Mouse (Mus musculus): ENCODE results near the gene Sez6l. TPM values are rescaled to one million over a fixed set of nuclear protein-coding genes. Genes with fewer than 3 reads are reported as not detected.
A peak's percentile ranks its signal among the peaks of the same experiment; 100 is the strongest.

Sez6l gene
- polyA plus RNA-seq, 1 experiment from 2014 or later, result 0.08 TPM

- 83% methylated on average over 4 of the region's 4 CpGs for WGBS
- Histone ChIP-seq H3K4me2 (no peak overlapping the region), H3K4me3 (replicated peaks) (no peak overlapping the region), H3K9me3 (no peaks in the 10 kb centered on the region), H3K27ac (no peak overlapping the region), H3K27me3 (peaks cover 37% of the 10 kb centered on the region), H3K36me3 (no peaks in the 10 kb centered on the region), H3K4me1 (replicated peaks) (peaks cover 20% of the 10 kb centered on the region), H3K9ac (replicated peaks) (no peak overlapping the region)
- ATAC-seq (ENCODE audit: insufficient number of reproducible peaks, insufficient read depth, low FRiP score, low TSS enrichment, low read depth), result no peak
These were observed 19.6 kb downstream of the Sez6l start for GRCm38 (mm10) chr5:112557396-112557795.

GRCm38 (mm10) chr5:112556640-112557039 lies 20.3 kb downstream of the Sez6l start:
- H3K4me3 ChIP-seq (replicated peaks), result no peak overlapping the region
- no peak overlapping the region for H3K27ac ChIP-seq
- H3K4me2 ChIP-seq, result no peak overlapping the region
- no peaks in the 10 kb centered on the region for H3K36me3 ChIP-seq
- ATAC-seq (ENCODE audit: insufficient number of reproducible peaks, insufficient read depth, low FRiP score, low TSS enrichment, low read depth), result no peak
- no peaks in the 10 kb centered on the region for H3K9me3 ChIP-seq
- 68% methylated on average over 3 of the region's 3 CpGs for WGBS
- H3K4me1 ChIP-seq (replicated peaks), result peaks cover 19% of the 10 kb centered on the region
- peaks cover 30% of the 10 kb centered on the region for H3K27me3 ChIP-seq
- no peak overlapping the region for H3K9ac ChIP-seq (replicated peaks)

DNA sequence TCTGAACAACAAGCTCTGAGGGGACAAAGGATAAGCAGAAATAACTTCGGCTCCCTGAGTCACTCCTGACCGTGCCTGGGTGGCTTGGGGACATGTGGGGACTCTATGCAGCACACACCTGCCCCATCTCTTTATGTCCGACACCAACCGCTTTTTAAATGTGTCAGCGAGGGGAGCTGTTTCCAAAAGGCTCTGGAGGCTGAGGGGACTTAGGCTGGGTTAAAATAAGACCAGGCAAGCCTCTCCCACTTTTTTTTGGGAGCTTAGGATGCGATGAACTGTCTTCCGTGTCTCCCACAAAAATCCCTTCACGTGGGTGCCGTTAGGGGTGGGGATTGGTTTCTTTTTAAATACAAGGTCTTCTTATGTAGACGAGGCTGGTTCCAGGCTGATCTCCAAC lies 22.5 kb downstream of the Sez6l start:
- no peak overlapping the region for H3K4me2 ChIP-seq
- no peak for ATAC-seq (ENCODE audit: insufficient number of reproducible peaks, insufficient read depth, low FRiP score, low TSS enrichment, low read depth)
- no peaks in the 10 kb centered on the region for H3K36me3 ChIP-seq
- no peak overlapping the region for H3K4me3 ChIP-seq (replicated peaks)
- H3K27ac ChIP-seq, result no peak overlapping the region
- no peaks in the 10 kb centered on the region for H3K9me3 ChIP-seq
- H3K4me1 ChIP-seq (replicated peaks), result peaks cover 14% of the 10 kb centered on the region
- H3K9ac ChIP-seq (replicated peaks), result no peak overlapping the region
- 68% methylated on average over 10 of the region's 10 CpGs for WGBS
- H3K27me3 ChIP-seq, result peaks cover 22% of the 10 kb centered on the region

DNA sequence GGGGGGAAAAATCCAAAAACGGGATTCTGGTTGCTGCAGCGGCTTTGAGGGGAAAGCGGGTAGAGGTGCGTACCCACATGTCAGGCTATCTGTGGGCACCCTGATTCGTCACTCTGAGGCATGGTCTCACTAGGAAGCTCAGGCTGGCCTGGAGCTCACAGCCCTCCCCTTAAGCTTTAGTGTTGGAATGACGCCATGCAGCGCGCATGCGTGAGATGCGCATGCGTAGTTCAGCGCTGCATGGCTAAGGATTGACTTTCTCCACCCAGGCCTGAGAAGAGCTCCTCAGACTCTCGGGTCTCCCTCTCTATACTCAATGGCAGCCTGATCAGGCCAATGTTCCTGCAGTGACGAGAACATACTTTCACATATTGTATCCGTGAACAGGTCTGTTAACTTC lies 24.2 kb downstream of the Sez6l start:
- H3K9ac ChIP-seq (replicated peaks), result no peak overlapping the region
- H3K4me1 ChIP-seq (replicated peaks), result peaks cover 14% of the 10 kb centered on the region
- no peak overlapping the region for H3K4me3 ChIP-seq (replicated peaks)
- H3K4me2 ChIP-seq, result no peak overlapping the region
- peaks cover 15% of the 10 kb centered on the region; the same call in 1 of the 2 replicates for H3K27me3 ChIP-seq
- WGBS, result 80% methylated on average over 15 of the region's 15 CpGs
- H3K36me3 ChIP-seq, result no peaks in the 10 kb centered on the region
- ATAC-seq (ENCODE audit: insufficient number of reproducible peaks, insufficient read depth, low FRiP score, low TSS enrichment, low read depth), result no peak
- H3K27ac ChIP-seq, result no peak overlapping the region
- H3K9me3 ChIP-seq, result no peaks in the 10 kb centered on the region

DNA sequence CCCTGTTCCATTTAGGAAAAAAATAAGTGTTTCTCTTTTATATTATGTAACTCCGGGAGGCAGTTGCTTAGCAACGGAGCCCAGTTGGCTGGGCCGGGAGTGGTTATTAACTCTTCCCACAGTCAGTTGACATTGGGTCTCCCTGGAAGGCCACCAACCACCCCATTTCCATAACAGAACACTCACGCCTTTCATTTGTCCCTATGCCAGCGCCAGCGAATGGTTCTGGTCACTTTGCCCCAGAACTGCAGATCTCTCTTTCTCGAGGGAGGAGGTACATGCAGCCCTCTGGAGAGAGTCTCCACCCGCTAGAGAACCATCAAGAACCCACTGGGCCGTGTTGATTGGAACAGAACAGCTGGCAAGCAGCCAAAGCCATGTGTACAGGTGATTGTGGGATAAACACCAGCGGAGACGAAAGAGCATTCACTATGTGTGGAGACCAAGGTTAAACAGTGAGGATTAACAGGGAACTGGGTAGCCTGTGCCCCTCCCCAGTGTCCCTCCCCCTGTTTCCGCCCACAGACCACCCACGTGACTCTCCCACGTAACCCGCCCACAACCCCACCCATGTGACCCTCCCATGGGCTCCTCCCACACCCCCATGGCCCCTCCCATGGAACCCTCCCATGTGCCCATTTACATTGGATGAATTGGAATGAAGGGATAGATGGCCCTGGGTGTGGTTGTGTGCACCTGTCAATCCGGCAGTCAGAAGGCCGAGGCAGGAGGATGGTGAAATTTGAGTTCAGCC lies 24.8 kb downstream of the Sez6l start:
- no peaks in the 10 kb centered on the region for H3K9me3 ChIP-seq
- ATAC-seq (ENCODE audit: insufficient number of reproducible peaks, insufficient read depth, low FRiP score, low TSS enrichment, low read depth), result no peak
- H3K36me3 ChIP-seq, result no peaks in the 10 kb centered on the region
- 64% methylated on average over 17 of the region's 17 CpGs for WGBS
- peaks cover 16% of the 10 kb centered on the region; the same call in 1 of the 2 replicates for H3K27me3 ChIP-seq
- no peak overlapping the region for H3K4me3 ChIP-seq (replicated peaks)
- no peak overlapping the region for H3K9ac ChIP-seq (replicated peaks)
- no peak overlapping the region for H3K4me2 ChIP-seq
- H3K27ac ChIP-seq, result no peak overlapping the region
- peaks cover 14% of the 10 kb centered on the region for H3K4me1 ChIP-seq (replicated peaks)

- Histone ChIP-seq H3K9me3 (no peaks in the 10 kb centered on the region), H3K9ac (replicated peaks) (no peak overlapping the region), H3K4me3 (replicated peaks) (no peak overlapping the region), H3K4me1 (replicated peaks) (peaks cover 14% of the 10 kb centered on the region), H3K36me3 (no peaks in the 10 kb centered on the region), H3K27ac (no peak overlapping the region), H3K4me2 (no peak overlapping the region), H3K27me3 (peaks cover 10% of the 10 kb centered on the region)
- no peak for ATAC-seq (ENCODE audit: insufficient number of reproducible peaks, insufficient read depth, low FRiP score, low TSS enrichment, low read depth)
- 79% methylated on average over 12 of the region's 12 CpGs for WGBS
These were observed 28.0 kb downstream of the Sez6l start for GRCm38 (mm10) chr5:112548846-112549620.

GRCm38 (mm10) chr5:112546771-112547170 lies 30.2 kb downstream of the Sez6l start:
- Histone ChIP-seq H3K9me3 (no peaks in the 10 kb centered on the region), H3K4me2 (no peak overlapping the region), H3K27ac (no peak overlapping the region), H3K9ac (replicated peaks) (no peak overlapping the region), H3K36me3 (no peaks in the 10 kb centered on the region), H3K4me1 (replicated peaks) (peaks cover 9% of the 10 kb centered on the region), H3K4me3 (replicated peaks) (no peak overlapping the region), H3K27me3 (peaks cover 28% of the 10 kb centered on the region)
- 70% methylated on average over 6 of the region's 6 CpGs for WGBS
- ATAC-seq (ENCODE audit: insufficient number of reproducible peaks, insufficient read depth, low FRiP score, low TSS enrichment, low read depth), result no peak

DNA sequence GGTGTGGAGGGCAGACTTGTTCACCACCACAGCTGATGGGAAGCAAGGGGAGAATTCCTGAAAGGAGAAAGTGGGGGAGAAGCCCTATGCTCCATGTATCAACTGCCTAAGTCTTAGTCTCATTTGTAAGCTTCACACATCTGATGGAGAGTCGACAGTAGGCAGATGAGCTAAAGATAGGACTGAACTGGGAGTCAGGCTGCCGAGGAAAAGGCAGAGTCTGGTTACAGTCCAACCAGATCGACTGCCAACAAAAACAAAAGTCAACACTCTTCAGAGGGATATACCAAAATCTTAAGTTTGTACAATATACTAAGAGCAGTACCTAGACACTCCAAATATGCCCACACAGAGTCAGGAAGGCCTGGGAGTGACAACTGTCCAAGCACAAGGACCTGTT lies 38.7 kb downstream of the Sez6l start:
- no peak overlapping the region for H3K4me3 ChIP-seq (replicated peaks)
- H3K9me3 ChIP-seq, result no peaks in the 10 kb centered on the region
- H3K4me1 ChIP-seq (replicated peaks), result peaks cover 21% of the 10 kb centered on the region
- peaks cover 15% of the 10 kb centered on the region for H3K27me3 ChIP-seq
- no peak overlapping the region for H3K9ac ChIP-seq (replicated peaks)
- no peak for ATAC-seq (ENCODE audit: insufficient number of reproducible peaks, insufficient read depth, low FRiP score, low TSS enrichment, low read depth)
- H3K4me2 ChIP-seq, result no peak overlapping the region
- no peak overlapping the region for H3K27ac ChIP-seq
- 74% methylated on average over 3 of the region's 3 CpGs for WGBS
- H3K36me3 ChIP-seq, result no peaks in the 10 kb centered on the region

- Histone ChIP-seq H3K9me3 (0 out of 2 replicates have a peak, but pooled peaks cover 5% of the 10 kb centered on the region), H3K36me3 (no peaks in the 10 kb centered on the region)
These were observed 41.1 kb downstream of the Sez6l start for GRCm38 (mm10) chr5:112535868-112536267.

DNA sequence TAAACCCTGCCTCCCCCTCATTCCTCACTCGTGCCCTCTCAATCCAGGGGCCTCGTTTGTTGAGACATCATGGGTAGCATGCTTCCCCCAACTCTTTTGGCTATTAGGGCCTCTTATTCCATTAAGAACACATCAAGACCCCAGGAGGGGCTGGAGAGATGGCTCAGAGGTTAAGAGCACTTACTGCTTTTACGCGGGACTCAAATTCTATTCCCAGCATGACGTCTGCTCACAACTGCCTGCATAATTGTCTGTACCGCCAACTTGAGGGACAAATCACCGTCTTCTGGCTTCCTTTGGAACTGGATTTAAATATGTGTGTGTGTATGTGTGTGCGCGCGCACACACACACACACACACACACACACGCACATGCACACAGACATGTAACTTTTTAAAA lies 42.8 kb downstream of the Sez6l start:
- H3K27me3 ChIP-seq, result peaks cover 8% of the 10 kb centered on the region
- 0 out of 2 replicates have a peak, but pooled peaks cover 5% of the 10 kb centered on the region for H3K9me3 ChIP-seq
- peak overlapping the region; percentile 22 for H3K4me2 ChIP-seq
- H3K4me3 ChIP-seq (replicated peaks), result no peak overlapping the region
- no peaks in the 10 kb centered on the region for H3K36me3 ChIP-seq
- no peak overlapping the region for H3K9ac ChIP-seq (replicated peaks)
- H3K4me1 ChIP-seq (replicated peaks), result peaks cover 26% of the 10 kb centered on the region
- ATAC-seq (ENCODE audit: insufficient number of reproducible peaks, insufficient read depth, low FRiP score, low TSS enrichment, low read depth), result no peak
- H3K27ac ChIP-seq, result peak overlapping the region; percentile 50
- 32% methylated on average over 11 of the region's 11 CpGs for WGBS

More at GRCm38 (mm10) chr5:112535868-112536267, 41.1 kb downstream of the Sez6l start:
- Histone ChIP-seq H3K9ac (replicated peaks) (no peak overlapping the region), H3K27me3 (peaks cover 4% of the 10 kb centered on the region), H3K27ac (no peak overlapping the region), H3K4me2 (no peak overlapping the region), H3K4me1 (replicated peaks) (peaks cover 26% of the 10 kb centered on the region), H3K4me3 (replicated peaks) (no peak overlapping the region)
- no peak for ATAC-seq (ENCODE audit: insufficient number of reproducible peaks, insufficient read depth, low FRiP score, low TSS enrichment, low read depth)
- WGBS, result 82% methylated on average over 12 of the region's 12 CpGs

DNA sequence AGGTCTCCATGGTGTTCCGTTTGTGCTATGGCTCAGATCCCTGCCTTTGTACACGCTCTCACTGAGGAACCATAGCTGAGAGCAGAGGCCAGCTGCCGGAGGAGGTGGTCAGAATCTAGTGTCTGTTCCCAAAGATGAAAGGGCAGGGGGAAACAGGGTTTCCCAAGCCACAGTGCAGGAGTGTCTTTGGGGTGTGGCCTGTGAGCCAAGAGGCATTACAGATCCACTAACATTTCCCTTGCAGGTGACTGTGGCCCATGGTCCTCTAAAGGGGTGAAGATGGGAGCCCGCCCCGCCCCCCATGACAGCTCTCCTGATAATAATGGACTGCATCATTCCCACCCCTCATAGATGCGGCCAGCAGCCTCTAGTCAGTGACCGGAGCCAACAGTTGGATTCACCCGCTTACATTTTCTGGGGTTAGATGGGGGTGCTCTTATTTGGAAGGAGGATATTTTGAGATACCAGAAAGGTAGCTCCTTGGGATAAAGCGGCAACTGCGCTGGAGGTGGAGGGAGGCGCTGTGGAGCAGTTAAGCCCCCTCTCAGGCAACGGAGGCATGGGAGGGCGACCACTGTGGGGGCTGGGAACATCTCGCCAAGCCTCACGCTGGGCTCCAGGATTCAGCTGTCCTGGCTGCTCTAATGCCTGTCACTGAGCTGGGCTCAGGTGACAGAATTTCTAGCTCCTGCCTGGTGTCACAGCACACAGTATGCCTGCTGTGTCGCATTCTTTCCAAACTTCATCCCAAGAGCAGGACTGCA lies 43.5 kb downstream of the Sez6l start:
- H3K9me3 ChIP-seq, result 0 out of 2 replicates have a peak, but pooled peaks cover 5% of the 10 kb centered on the region
- peaks cover 26% of the 10 kb centered on the region for H3K4me1 ChIP-seq (replicated peaks)
- no peaks in the 10 kb centered on the region for H3K36me3 ChIP-seq
- WGBS, result 44% methylated on average over 16 of the region's 16 CpGs
- no peak for ATAC-seq (ENCODE audit: insufficient number of reproducible peaks, insufficient read depth, low FRiP score, low TSS enrichment, low read depth)
- H3K9ac ChIP-seq (replicated peaks), result no peak overlapping the region
- H3K27me3 ChIP-seq, result peaks cover 8% of the 10 kb centered on the region
- H3K4me2 ChIP-seq, result peak overlapping the region; percentile 22
- H3K27ac ChIP-seq, result peak overlapping the region; percentile 50; the same call in 1 of the 2 replicates
- no peak overlapping the region for H3K4me3 ChIP-seq (replicated peaks)
